Mouse (Mus musculus): ENCODE results near the gene Vps39. TPM values are rescaled to one million over a fixed set of nuclear protein-coding genes. Genes with fewer than 3 reads are reported as not detected.

The Vps39 gene
- polyA plus RNA-seq, 1 experiment from 2014 or later: 44.8 TPM

- Histone ChIP-seq H3K9me3 (no peaks in the 10 kb centered on the region), H3K4me1 (replicated peaks) (peaks cover 28% of the 10 kb centered on the region), H3K9ac (no peak overlapping the region), H3K4me3 (no peak overlapping the region), H3K27ac (no peak overlapping the region), H3K36me3 (peaks cover 60% of the 10 kb centered on the region), H3K27me3 (no peaks in the 10 kb centered on the region), H3K4me2 (no peak overlapping the region)
- 88% methylated on average over 9 of the region's 9 CpGs for WGBS
- ATAC-seq (ENCODE audit: low FRiP score): no peak
Observed at GRCm38 (mm10) chr2:120348120-120348519, 4.8 kb downstream of the Vps39 start.

- no peaks in the 10 kb centered on the region for H3K27me3 ChIP-seq
- H3K4me1 ChIP-seq (replicated peaks): no peaks in the 10 kb centered on the region
- H3K27ac ChIP-seq: no peak overlapping the region
- no peak overlapping the region for H3K9ac ChIP-seq
- no peak overlapping the region for H3K4me2 ChIP-seq
- no peak for ATAC-seq (ENCODE audit: low FRiP score)
- H3K9me3 ChIP-seq: no peaks in the 10 kb centered on the region
- WGBS: 100% methylated on average over 1 of the region's 1 CpGs
- peaks cover 96% of the 10 kb centered on the region for H3K36me3 ChIP-seq
- H3K4me3 ChIP-seq: no peak overlapping the region
Observed at GRCm38 (mm10) chr2:120341741-120342140, 11.2 kb downstream of the Vps39 start.

GRCm38 (mm10) chr2:120337886-120338285 is 15.1 kb downstream of the Vps39 start:
- no peak overlapping the region for H3K4me3 ChIP-seq

GRCm38 (mm10) chr2:120331575-120331974 is 21.4 kb downstream of the Vps39 start:
- Histone ChIP-seq H3K9ac (no peak overlapping the region), H3K27ac (no peak overlapping the region), H3K27me3 (no peaks in the 10 kb centered on the region), H3K36me3 (peaks cover 85% of the 10 kb centered on the region), H3K4me3 (no peak overlapping the region), H3K4me2 (no peak overlapping the region), H3K4me1 (replicated peaks) (no peaks in the 10 kb centered on the region), H3K9me3 (no peaks in the 10 kb centered on the region)
- WGBS: 94% methylated on average over 4 of the region's 4 CpGs
- no peak for ATAC-seq (ENCODE audit: low FRiP score)

More at GRCm38 (mm10) chr2:120337886-120338285, 15.1 kb downstream of the Vps39 start:
- H3K36me3 ChIP-seq: peaks cover 94% of the 10 kb centered on the region
- no peaks in the 10 kb centered on the region for H3K27me3 ChIP-seq
- no peaks in the 10 kb centered on the region for H3K9me3 ChIP-seq
- no peaks in the 10 kb centered on the region for H3K4me1 ChIP-seq (replicated peaks)
- ATAC-seq (ENCODE audit: low FRiP score): no peak
- H3K27ac ChIP-seq: no peak overlapping the region
- WGBS: 64% methylated on average over 2 of the region's 2 CpGs
- H3K4me2 ChIP-seq: no peak overlapping the region
- no peak overlapping the region for H3K9ac ChIP-seq

- H3K9ac ChIP-seq: no peak overlapping the region
- no peak overlapping the region for H3K27ac ChIP-seq
- H3K4me2 ChIP-seq: no peak overlapping the region
- no peaks in the 10 kb centered on the region for H3K4me1 ChIP-seq (replicated peaks)
- no peaks in the 10 kb centered on the region for H3K9me3 ChIP-seq
- H3K27me3 ChIP-seq: no peaks in the 10 kb centered on the region
- 79% methylated on average over 4 of the region's 4 CpGs for WGBS
- no peak overlapping the region for H3K4me3 ChIP-seq
- peaks cover 41% of the 10 kb centered on the region for H3K36me3 ChIP-seq
- ATAC-seq (ENCODE audit: low FRiP score): no peak
Observed at GRCm38 (mm10) chr2:120315077-120315476, 37.9 kb downstream of the Vps39 start.

GRCm38 (mm10) chr2:120314487-120314886 is 38.5 kb downstream of the Vps39 start:
- Histone ChIP-seq H3K4me2 (no peak overlapping the region), H3K4me3 (no peak overlapping the region), H3K36me3 (peaks cover 37% of the 10 kb centered on the region), H3K27ac (no peak overlapping the region), H3K27me3 (no peaks in the 10 kb centered on the region), H3K9ac (no peak overlapping the region), H3K9me3 (no peaks in the 10 kb centered on the region), H3K4me1 (replicated peaks) (no peaks in the 10 kb centered on the region)
- ATAC-seq (ENCODE audit: low FRiP score): no peak
- 86% methylated on average over 4 of the region's 4 CpGs for WGBS

- Histone ChIP-seq H3K9me3 (no peaks in the 10 kb centered on the region), H3K27ac (no peak within 1 kb of the TSS), H3K9ac (no peak within 1 kb of the TSS), H3K36me3 (peaks cover 32% of the 10 kb centered on the region), H3K4me3 (no peak within 1 kb of the TSS), H3K4me2 (no peak within 1 kb of the TSS), H3K4me1 (replicated peaks) (no peaks in the 10 kb centered on the region), H3K27me3 (no peaks in the 10 kb centered on the region)
- ATAC-seq (ENCODE audit: low FRiP score): no peak
- 69% methylated on average over 3 of the region's 3 CpGs for WGBS
Observed at GRCm38 (mm10) chr2:120313976-120314375, 39.0 kb downstream of the Vps39 start, which contains the start of gene Pla2g4f. TSS of gene Pla2g4f (minus strand) at chr2:120314165.

- Histone ChIP-seq H3K4me3 (no peak overlapping the region), H3K9ac (no peak overlapping the region), H3K9me3 (no peaks in the 10 kb centered on the region), H3K4me1 (replicated peaks) (no peaks in the 10 kb centered on the region), H3K27me3 (no peaks in the 10 kb centered on the region), H3K4me2 (no peak overlapping the region), H3K36me3 (peaks cover 16% of the 10 kb centered on the region), H3K27ac (no peak overlapping the region)
- ATAC-seq (ENCODE audit: low FRiP score): no peak
- 87% methylated on average over 7 of the region's 7 CpGs for WGBS
Observed at GRCm38 (mm10) chr2:120312276-120312825, 40.6 kb downstream of the Vps39 start.

GRCm38 (mm10) chr2:120304113-120304512 is 48.8 kb downstream of the Vps39 start:
- no peak for ATAC-seq (ENCODE audit: low FRiP score)
- H3K27ac ChIP-seq: no peak overlapping the region
- no peaks in the 10 kb centered on the region for H3K36me3 ChIP-seq
- H3K27me3 ChIP-seq: no peaks in the 10 kb centered on the region
- H3K9me3 ChIP-seq: peaks cover 2% of the 10 kb centered on the region; the same call in 1 of the 2 replicates
- H3K4me1 ChIP-seq (replicated peaks): no peaks in the 10 kb centered on the region
- no peak overlapping the region for H3K4me3 ChIP-seq
- WGBS: 46% methylated on average over 3 of the region's 3 CpGs
- no peak overlapping the region for H3K9ac ChIP-seq
- no peak overlapping the region for H3K4me2 ChIP-seq

- Histone ChIP-seq H3K4me3 (no peak overlapping the region), H3K4me1 (replicated peaks) (no peaks in the 10 kb centered on the region), H3K27ac (no peak overlapping the region), H3K4me2 (no peak overlapping the region), H3K9ac (no peak overlapping the region), H3K9me3 (peaks cover 2% of the 10 kb centered on the region; the same call in 1 of the 2 replicates), H3K27me3 (no peaks in the 10 kb centered on the region), H3K36me3 (no peaks in the 10 kb centered on the region)
- 97% methylated on average over 6 of the region's 6 CpGs for WGBS
- ATAC-seq (ENCODE audit: low FRiP score): no peak
Observed at GRCm38 (mm10) chr2:120301076-120301475, 51.9 kb downstream of the Vps39 start.

- Histone ChIP-seq H3K9me3 (peaks cover 2% of the 10 kb centered on the region; the same call in 1 of the 2 replicates), H3K4me3 (no peak overlapping the region), H3K9ac (no peak overlapping the region), H3K27me3 (no peaks in the 10 kb centered on the region), H3K36me3 (no peaks in the 10 kb centered on the region), H3K27ac (no peak overlapping the region), H3K4me1 (replicated peaks) (no peaks in the 10 kb centered on the region), H3K4me2 (no peak overlapping the region)
- no peak for ATAC-seq (ENCODE audit: low FRiP score)
- WGBS: 92% methylated on average over 4 of the region's 4 CpGs
Observed at GRCm38 (mm10) chr2:120299866-120300265, 53.1 kb downstream of the Vps39 start.

- no peak for ATAC-seq (ENCODE audit: low FRiP score)
- H3K9me3 ChIP-seq: no peaks in the 10 kb centered on the region
- H3K27me3 ChIP-seq: no peaks in the 10 kb centered on the region
- H3K36me3 ChIP-seq: no peaks in the 10 kb centered on the region
- no peak overlapping the region for H3K4me3 ChIP-seq
- no peak overlapping the region for H3K27ac ChIP-seq
- 11% methylated on average over 2 of the region's 2 CpGs for WGBS
- no peak overlapping the region for H3K9ac ChIP-seq
- H3K4me1 ChIP-seq (replicated peaks): no peaks in the 10 kb centered on the region
- no peak overlapping the region for H3K4me2 ChIP-seq
Observed at GRCm38 (mm10) chr2:120296160-120296559, 56.8 kb downstream of the Vps39 start.

- Histone ChIP-seq H3K4me1 (replicated peaks) (no peaks in the 10 kb centered on the region), H3K9me3 (no peaks in the 10 kb centered on the region), H3K4me3 (no peak overlapping the region), H3K36me3 (no peaks in the 10 kb centered on the region), H3K27me3 (no peaks in the 10 kb centered on the region), H3K4me2 (no peak overlapping the region), H3K27ac (no peak overlapping the region), H3K9ac (no peak overlapping the region)
- WGBS: 89% methylated on average over 8 of the region's 9 CpGs
- ATAC-seq (ENCODE audit: low FRiP score): no peak
Observed at GRCm38 (mm10) chr2:120291471-120292078, 61.4 kb downstream of the Vps39 start.

Measured in hindbrain, embryonic 13.5 days (tissue).